Mouse (Mus musculus): Measurements from ENCODE around the gene Zbtb5.
"Not testable (repeated sequence)": the region's sequence is repeated elsewhere in the genome, so short reads cannot be mapped to it uniquely, and the experiment has no call there.

GRCm38 (mm10) chr4:45038879-45039278 is 26.7 kb upstream of the Zbtb5 start:
- TF ChIP-seq CTCF (IDR thresholded peaks at IDR 0.05; ENCODE audit: borderline replicate concordance, control insufficient read depth, extremely low read depth, insufficient read depth, low read length, poor library complexity); POLR2A (IDR thresholded peaks at IDR 0.05; ENCODE audit: control insufficient read depth, extremely low read depth, insufficient read depth, low read length, poor library complexity): not testable (repeated sequence)

Data from thymus, adult 2 months (tissue).